8 mouse cellular contexts compared by ENCODE assay signal in genomic region chr2:58567066-58567810, GRCm38 (mm10). TPM values are rescaled to one million over a fixed set of nuclear protein-coding genes. Genes with fewer than 3 reads are reported as not detected.
DNase-seq lines count a peak whose midpoint lies in the region; ATAC-seq and TF ChIP-seq lines count a peak whose summit lies in the region.

TSS of gene Acvr1 (minus strand) at chr2:58567157.
TSS of gene Upp2 (plus strand) at chr2:58567298.

- peak; percentile 95 for ATAC-seq in forebrain, postnatal 0 days
- ATAC-seq in lung, embryonic 14.5 days (ENCODE audit: insufficient read depth), result peak; percentile 96

- no peaks in the 10 kb centered on the region for H3K27me3 ChIP-seq in ES-Bruce4 (ENCODE audit: control insufficient read depth, insufficient read depth, low read length, poor library complexity, severe bottlenecking)
- no peaks in the 10 kb centered on the region for H3K27me3 ChIP-seq in forebrain, postnatal 0 days (ENCODE audit: insufficient read depth, low read length)
- H3K27me3 ChIP-seq in lung, embryonic 14.5 days (ENCODE audit: insufficient read depth, low read length), result no peaks in the 10 kb centered on the region

- peak; percentile 88 for DNase-seq in cerebellum, adult 11 months
- peak; percentile 93 for DNase-seq in forebrain, postnatal 0 days
- DNase-seq in heart, postnatal 36 days, result peak; percentile 87 to 90
- peak; percentile 85 to 86 for DNase-seq in layer of hippocampus, adult 8-10 months (ENCODE audit: low spot score in 2 of 2)
- peak; percentile 94 for DNase-seq in lung, embryonic 14.5 days
- DNase-seq in ovary, adult 18-20 months (ENCODE audit: low spot score), result peak; percentile 86
- DNase-seq in thymus, postnatal 14 days, result peak; percentile 62

- no peak for TF ChIP-seq EP300 in ES-Bruce4 (IDR thresholded peaks at IDR 0.05; ENCODE audit: insufficient read depth, low read depth, low read length)

- WGBS in forebrain, postnatal 0 days, result 2% methylated on average over 55 of the region's 80 CpGs
- under 1% methylated on average over 56 of the region's 80 CpGs for WGBS in lung, embryonic 14.5 days

- TF ChIP-seq CTCF in ES-Bruce4 (IDR thresholded peaks at IDR 0.05; ENCODE audit: low read depth, low read length), result no peak
- TF ChIP-seq CTCF in forebrain, postnatal 0 days (IDR thresholded peaks at IDR 0.05; ENCODE audit: low read depth), result peak; percentile 42
- peak; percentile 12; the same call in 1 of the 2 replicates for TF ChIP-seq CTCF in lung, embryonic 14.5 days (IDR thresholded peaks at IDR 0.05; ENCODE audit: low read depth)

- no peaks in the 10 kb centered on the region for H3K9me3 ChIP-seq in ES-Bruce4 (replicated peaks; ENCODE audit: control insufficient read depth, insufficient read depth, low read length, poor library complexity, severe bottlenecking)
- no peaks in the 10 kb centered on the region for H3K9me3 ChIP-seq in forebrain, postnatal 0 days (ENCODE audit: low read length)
- no peaks in the 10 kb centered on the region for H3K9me3 ChIP-seq in lung, embryonic 14.5 days (ENCODE audit: low read depth, low read length)

- peak within 1 kb of the TSS; percentile 52 for H3K4me2 ChIP-seq in forebrain, postnatal 0 days (ENCODE audit: low read depth)
- peak within 1 kb of the TSS; percentile 79 for H3K4me2 ChIP-seq in lung, embryonic 14.5 days

- peak within 1 kb of the TSS; percentile 83 for H3K4me3 ChIP-seq in ES-Bruce4 (ENCODE audit: low read depth, low read length)
- peak within 1 kb of the TSS; percentile 97 for H3K4me3 ChIP-seq in forebrain, postnatal 0 days (ENCODE audit: low read depth, low read length)
- peak within 1 kb of the TSS; percentile 77 for H3K4me3 ChIP-seq in lung, embryonic 14.5 days (ENCODE audit: low read depth, low read length)

- no peaks in the 10 kb centered on the region for H3K36me3 ChIP-seq in ES-Bruce4 (ENCODE audit: control insufficient read depth, insufficient read depth, low read length, poor library complexity, severe bottlenecking)
- no peaks in the 10 kb centered on the region for H3K36me3 ChIP-seq in forebrain, postnatal 0 days (ENCODE audit: insufficient read depth)
- no peaks in the 10 kb centered on the region for H3K36me3 ChIP-seq in lung, embryonic 14.5 days (ENCODE audit: insufficient read depth)

- H3K4me1 ChIP-seq in ES-Bruce4 (ENCODE audit: control insufficient read depth, insufficient read depth, low read length), result no peaks in the 10 kb centered on the region
- H3K4me1 ChIP-seq in forebrain, postnatal 0 days (ENCODE audit: insufficient read depth), result peaks cover 18% of the 10 kb centered on the region
- H3K4me1 ChIP-seq in lung, embryonic 14.5 days (ENCODE audit: insufficient read depth), result peaks cover 22% of the 10 kb centered on the region

- intact Hi-C loops in heart, postnatal 36 days (cut with DNase I), result loop anchor here (1.0 to 10.0 kb wide), 6 partner anchors 34 to 372 kb away; partner anchors contain the start of gene Cytip

- peak within 1 kb of the TSS; percentile 97 for H3K9ac ChIP-seq in ES-Bruce4 (ENCODE audit: low read depth, poor library complexity, severe bottlenecking)
- peak within 1 kb of the TSS; percentile 95 for H3K9ac ChIP-seq in forebrain, postnatal 0 days
- peak within 1 kb of the TSS; percentile 87 for H3K9ac ChIP-seq in lung, embryonic 14.5 days

- no peak for TF ChIP-seq POLR2A in ES-Bruce4 (IDR thresholded peaks at IDR 0.05; ENCODE audit: insufficient read depth, low read length)

- no peak within 1 kb of the TSS for H3K27ac ChIP-seq in ES-Bruce4 (ENCODE audit: insufficient read depth, low read length)
- peak within 1 kb of the TSS; percentile 98 for H3K27ac ChIP-seq in forebrain, postnatal 0 days (ENCODE audit: low read depth, low read length)
- H3K27ac ChIP-seq in lung, embryonic 14.5 days (ENCODE audit: low read depth), result peak within 1 kb of the TSS; percentile 97

RNA-seq across cellular contexts. Expression of gene Acvr1, which starts in this region (rescaled TPM):
- polyA plus RNA-seq in ES-Bruce4 (2011; ENCODE audit: insufficient read depth, insufficient read length, low read depth, missing spikeins), result 8.6 and 9.0 TPM in 2 replicates
- 14.8 and 16.4 TPM in 2 replicates for total RNA-seq in forebrain, postnatal 0 days (2014; rRNA removed)
- polyA plus RNA-seq in forebrain, postnatal 0 days (2015; fragmentation: Nextera tagmentation; extraction: Ambion mirVana), result 5.6 and 6.4 TPM in 2 replicates
- total RNA-seq in heart, postnatal 36 days (2021), result 10 to 100 TPM; 16.0 to 16.8 TPM
- total RNA-seq in layer of hippocampus, adult 8-10 months (2022), result 10 to 100 TPM; 43.1 to 45.5 (median 44.5) TPM
- 6.5 and 7.4 TPM in 2 replicates for polyA plus RNA-seq in lung, embryonic 14.5 days (2014; fragmentation: Nextera tagmentation; extraction: Ambion mirVana)

RNA-seq across cellular contexts. Expression of gene Upp2, which starts in this region (rescaled TPM):
- 1.4 TPM in 1 of 2 replicates, not detected in the other for polyA plus RNA-seq in ES-Bruce4 (2011; ENCODE audit: insufficient read depth, insufficient read length, low read depth, missing spikeins)
- 12.6 and 19.9 TPM in 2 replicates for total RNA-seq in forebrain, postnatal 0 days (2014; rRNA removed)
- polyA plus RNA-seq in forebrain, postnatal 0 days (2015; fragmentation: Nextera tagmentation; extraction: Ambion mirVana), result 10.8 and 12.5 TPM in 2 replicates
- total RNA-seq in heart, postnatal 36 days (2021), result 1 to 10 TPM; 2.7 to 5.0 TPM
- 10 to 100 TPM; 30.7 to 36.8 (median 32.4) TPM for total RNA-seq in layer of hippocampus, adult 8-10 months (2022)
- polyA plus RNA-seq in lung, embryonic 14.5 days (2014; fragmentation: Nextera tagmentation; extraction: Ambion mirVana), result 7.0 and 8.6 TPM in 2 replicates
